Mouse (Mus musculus): ENCODE data around the gene Spag5.

Spag5 gene

GRCm38 (mm10) chr11:78346326-78347069 is 45.2 kb downstream of the Spag5 start:
- in situ Hi-C loops (cut with MboI; ENCODE audit: low pct_unique_long_range_greater_than_20kb in 1 of 2, low sequenced_read_pairs in 2 of 2, unreplicated experiment in 1 of 2), result no loop called here

- in situ Hi-C loops (cut with MboI; ENCODE audit: low pct_unique_long_range_greater_than_20kb in 1 of 2, low sequenced_read_pairs in 2 of 2, unreplicated experiment in 1 of 2), result no loop called here
These were observed 45.9 kb downstream of the Spag5 start for GRCm38 (mm10) chr11:78347070-78347754.

- in situ Hi-C loops (cut with MboI; ENCODE audit: low pct_unique_long_range_greater_than_20kb in 1 of 2, low sequenced_read_pairs in 2 of 2, unreplicated experiment in 1 of 2), result no loop called here
These were observed 46.6 kb downstream of the Spag5 start for GRCm38 (mm10) chr11:78347908-78348307.

GRCm38 (mm10) chr11:78348474-78348873 is 47.1 kb downstream of the Spag5 start:
- in situ Hi-C loops (cut with MboI; ENCODE audit: low pct_unique_long_range_greater_than_20kb in 1 of 2, low sequenced_read_pairs in 2 of 2, unreplicated experiment in 1 of 2), result no loop called here

GRCm38 (mm10) chr11:78349441-78350358 is 48.4 kb downstream of the Spag5 start:
- in situ Hi-C loops (cut with MboI; ENCODE audit: low pct_unique_long_range_greater_than_20kb in 1 of 2, low sequenced_read_pairs in 2 of 2, unreplicated experiment in 1 of 2), result no loop called here

GRCm38 (mm10) chr11:78353081-78353480 is 51.8 kb downstream of the Spag5 start:
- in situ Hi-C loops (cut with MboI; ENCODE audit: low pct_unique_long_range_greater_than_20kb in 1 of 2, low sequenced_read_pairs in 2 of 2, unreplicated experiment in 1 of 2), result no loop called here

- in situ Hi-C loops (cut with MboI; ENCODE audit: low pct_unique_long_range_greater_than_20kb in 1 of 2, low sequenced_read_pairs in 2 of 2, unreplicated experiment in 1 of 2), result no loop called here
These were observed 53.6 kb downstream of the Spag5 start for GRCm38 (mm10) chr11:78354905-78355304.

- in situ Hi-C loops (cut with MboI; ENCODE audit: low pct_unique_long_range_greater_than_20kb in 1 of 2, low sequenced_read_pairs in 2 of 2, unreplicated experiment in 1 of 2), result no loop called here
These were observed 54.3 kb downstream of the Spag5 start for GRCm38 (mm10) chr11:78355471-78356238.

GRCm38 (mm10) chr11:78358330-78359007 is 57.1 kb downstream of the Spag5 start:
- in situ Hi-C loops (cut with MboI; ENCODE audit: low pct_unique_long_range_greater_than_20kb in 1 of 2, low sequenced_read_pairs in 2 of 2, unreplicated experiment in 1 of 2), result no loop called here

GRCm38 (mm10) chr11:78360125-78360788 is 58.9 kb downstream of the Spag5 start:
- in situ Hi-C loops (cut with MboI; ENCODE audit: low pct_unique_long_range_greater_than_20kb in 1 of 2, low sequenced_read_pairs in 2 of 2, unreplicated experiment in 1 of 2), result loop anchor here in 1 of 2 experiments (5.0 kb wide), 2 partner anchors 42 to 82 kb away; no protein-coding TSS in a partner anchor

- in situ Hi-C loops (cut with MboI; ENCODE audit: low pct_unique_long_range_greater_than_20kb in 1 of 2, low sequenced_read_pairs in 2 of 2, unreplicated experiment in 1 of 2), result loop anchor here in 1 of 2 experiments (5.0 kb wide), 2 partner anchors 42 to 82 kb away; no protein-coding TSS in a partner anchor
These were observed 59.4 kb downstream of the Spag5 start for GRCm38 (mm10) chr11:78360789-78361131.

- in situ Hi-C loops (cut with MboI; ENCODE audit: low pct_unique_long_range_greater_than_20kb in 1 of 2, low sequenced_read_pairs in 2 of 2, unreplicated experiment in 1 of 2), result loop anchor here in 1 of 2 experiments (5.0 kb wide), 2 partner anchors 39 to 79 kb away; no protein-coding TSS in a partner anchor
These were observed 62.1 kb downstream of the Spag5 start for GRCm38 (mm10) chr11:78363309-78364007.

GRCm38 (mm10) chr11:78364103-78364502 is 62.8 kb downstream of the Spag5 start:
- in situ Hi-C loops (cut with MboI; ENCODE audit: low pct_unique_long_range_greater_than_20kb in 1 of 2, low sequenced_read_pairs in 2 of 2, unreplicated experiment in 1 of 2), result loop anchor here in 1 of 2 experiments (5.0 kb wide), 2 partner anchors 38 to 78 kb away; no protein-coding TSS in a partner anchor

- in situ Hi-C loops (cut with MboI; ENCODE audit: low pct_unique_long_range_greater_than_20kb in 1 of 2, low sequenced_read_pairs in 2 of 2, unreplicated experiment in 1 of 2), result no loop called here
These were observed 66.3 kb downstream of the Spag5 start for GRCm38 (mm10) chr11:78367456-78368225.

- in situ Hi-C loops (cut with MboI; ENCODE audit: low pct_unique_long_range_greater_than_20kb in 1 of 2, low sequenced_read_pairs in 2 of 2, unreplicated experiment in 1 of 2), result no loop called here
These were observed 69.1 kb downstream of the Spag5 start for GRCm38 (mm10) chr11:78370389-78370788.

- in situ Hi-C loops (cut with MboI; ENCODE audit: low pct_unique_long_range_greater_than_20kb in 1 of 2, low sequenced_read_pairs in 2 of 2, unreplicated experiment in 1 of 2), result no loop called here
These were observed 70.4 kb downstream of the Spag5 start for GRCm38 (mm10) chr11:78371711-78372110.

Data from mouse embryonic stem cell (cell line).